Mouse (Mus musculus) MEL (cell line): ENCODE measurements at regions not wholly inside any gene's neighbourhood (a gene's known extent, or its start where the extent isn't known, plus 50 kb on each side); places are given as distances from the start of the nearest gene placed in this dataset.

ENCODE experiments used
- DNase-seq: peaks from one replicate; pipeline ENCODE4 v3.0.0; 2011; ENCODE audit warnings: low read depth, low spot score
- H3K27ac ChIP-seq: 2 replicates; pipeline ENCODE4 v1.5.1; 2012; ENCODE audit warnings: low read depth, mild to moderate bottlenecking, control low read depth, low read length, moderate library complexity; ENCODE audit not compliant: control insufficient read depth
- H3K27me3 ChIP-seq, 2 experiments: fragments of 150-350 bp in 1 of 2; sonication (generic) in 1 of 2; 2 replicates each; pipeline ENCODE4 v1.6.1; 2012; ENCODE audit warnings: low read length in 2 of 2, mild to moderate bottlenecking in 2 of 2, improper control_type of control experiment in 1 of 2, moderate library complexity in 1 of 2; ENCODE audit not compliant: insufficient read depth in 2 of 2, control insufficient read depth in 1 of 2
- H3K36me3 ChIP-seq, 2 experiments: 2 replicates each; pipeline ENCODE4 v1.6.1; 2012 to 2014; ENCODE audit warnings: low read length in 2 of 2, improper control_type of control experiment in 1 of 2, inconsistent platforms in 1 of 2, mild to moderate bottlenecking in 1 of 2; ENCODE audit not compliant: insufficient read depth in 2 of 2, control insufficient read depth in 1 of 2
- H3K4me1 ChIP-seq, 2 experiments: fragments of 150-350 bp in 1 of 2; sonication (generic) in 1 of 2; 2 replicates each; pipeline ENCODE4 v1.6.1; 2012; ENCODE audit warnings: low read length in 2 of 2, improper control_type of control experiment in 1 of 2, mild to moderate bottlenecking in 1 of 2; ENCODE audit not compliant: insufficient read depth in 2 of 2, control insufficient read depth in 1 of 2
- H3K4me3 ChIP-seq, 2 experiments: fragments of 150-350 bp in 1 of 2; sonication (generic) in 1 of 2; 2 replicates each; pipeline ENCODE4 v1.5.1; 2012; ENCODE audit warnings: low read depth in 2 of 2, low read length in 2 of 2, mild to moderate bottlenecking in 2 of 2, moderate library complexity in 2 of 2, control low read depth in 1 of 2, improper control_type of control experiment in 1 of 2; ENCODE audit not compliant: control insufficient read depth in 1 of 2, insufficient read depth in 1 of 2
- H3K79me2 ChIP-seq: 2 replicates; pipeline ENCODE4 v1.6.1; 2012; ENCODE audit warnings: mild to moderate bottlenecking, low read length, moderate library complexity; ENCODE audit not compliant: control insufficient read depth, poor library complexity, insufficient read depth
- H3K9ac ChIP-seq: 2 replicates; pipeline ENCODE4 v1.6.1; 2012; ENCODE audit warnings: low read depth, mild to moderate bottlenecking, control low read depth, low read length, moderate library complexity; ENCODE audit not compliant: control insufficient read depth, poor library complexity, severe bottlenecking
- H3K9me3 ChIP-seq: fragments of 150-350 bp; sonication (generic); replicated peaks from 2 replicates; pipeline ENCODE4 v1.6.1; 2012; ENCODE audit warnings: mild to moderate bottlenecking, low read length, improper control_type of control experiment, moderate library complexity; ENCODE audit not compliant: insufficient read depth
- CHD1 ChIP-seq: IDR thresholded peaks from 2 replicates; pipeline ENCODE4 v1.6.1; 2012; ENCODE audit warnings: low read depth, mild to moderate bottlenecking, inconsistent platforms, low read length, improper control_type of control experiment
- CHD2 ChIP-seq: IDR thresholded peaks from 2 replicates; pipeline ENCODE4 v1.6.1; 2011; ENCODE audit warnings: low read length, improper control_type of control experiment
- CTCF ChIP-seq, 3 experiments: IDR thresholded peaks in 2 of 3; conservative IDR thresholded peaks in 1 of 3; 2 replicates each; pipeline ENCODE4 v1.5.1; 2011 to 2012; ENCODE audit warnings: low read length in 3 of 3, low read depth in 2 of 3, mild to moderate bottlenecking in 2 of 3, improper control_type of control experiment in 1 of 3, inconsistent platforms in 1 of 3, mixed read lengths in 1 of 3, moderate library complexity in 1 of 3; ENCODE audit not compliant: control insufficient read depth in 1 of 3, insufficient read depth in 1 of 3, poor library complexity in 1 of 3, severe bottlenecking in 1 of 3
- E2F4 ChIP-seq: IDR thresholded peaks from 2 replicates; pipeline ENCODE4 v1.6.1; 2011; ENCODE audit warnings: low read depth, low read length, improper control_type of control experiment, borderline replicate concordance
- ELF1 ChIP-seq: IDR thresholded peaks from 2 replicates; pipeline ENCODE4 v1.6.1; 2014; ENCODE audit warnings: low read depth, mild to moderate bottlenecking, inconsistent platforms, low read length, improper control_type of control experiment, moderate library complexity
- GABPA ChIP-seq: IDR thresholded peaks from 2 replicates; pipeline ENCODE4 v1.6.1; 2012; ENCODE audit warnings: low read depth, mild to moderate bottlenecking, inconsistent platforms, low read length, improper control_type of control experiment, moderate library complexity
- GATA1 ChIP-seq: IDR thresholded peaks from 2 replicates; pipeline ENCODE4 v1.6.1; 2011; ENCODE audit warnings: low read depth, low read length, improper control_type of control experiment
- HCFC1 ChIP-seq: IDR thresholded peaks from 2 replicates; pipeline ENCODE4 v1.6.1; 2012; ENCODE audit warnings: low read depth, mild to moderate bottlenecking, inconsistent platforms, low read length, improper control_type of control experiment, moderate library complexity
- JUND ChIP-seq: IDR thresholded peaks from 2 replicates; pipeline ENCODE4 v1.6.1; 2011; ENCODE audit warnings: low read depth, mild to moderate bottlenecking, improper control_type of control experiment, low read length
- MAZ ChIP-seq: IDR thresholded peaks from 2 replicates; pipeline ENCODE4 v1.6.1; 2012; ENCODE audit warnings: low read depth, mild to moderate bottlenecking, inconsistent platforms, low read length, improper control_type of control experiment
- MEF2A ChIP-seq: IDR thresholded peaks from 2 replicates; pipeline ENCODE4 v1.6.1; 2014; ENCODE audit warnings: low read depth, mild to moderate bottlenecking, inconsistent platforms, low read length, improper control_type of control experiment; ENCODE audit not compliant: poor library complexity, insufficient replicate concordance, severe bottlenecking; ENCODE audit errors: extremely low read depth
- MYB ChIP-seq: IDR thresholded peaks from 2 replicates; pipeline ENCODE4 v1.6.1; 2011; ENCODE audit warnings: mild to moderate bottlenecking, low read depth, low read length, improper control_type of control experiment
- MYC ChIP-seq: IDR thresholded peaks from 2 replicates; pipeline ENCODE4 v1.6.1; 2011; ENCODE audit warnings: low read depth, mild to moderate bottlenecking, low read length, improper control_type of control experiment, moderate library complexity
- POLR2A ChIP-seq, 2 experiments: IDR thresholded peaks; 2 replicates each; pipeline ENCODE4 v1.6.1; 2011 to 2012; ENCODE audit warnings: low read length in 2 of 2, mild to moderate bottlenecking in 2 of 2, control low read depth in 1 of 2, improper control_type of control experiment in 1 of 2, low read depth in 1 of 2, moderate library complexity in 1 of 2; ENCODE audit not compliant: control insufficient read depth in 1 of 2, insufficient read depth in 1 of 2, poor library complexity in 1 of 2
- POLR2AphosphoS2 ChIP-seq: IDR thresholded peaks from 2 replicates; pipeline ENCODE4 v1.6.1; 2011; ENCODE audit warnings: low read length, improper control_type of control experiment
- POLR2AphosphoS5 ChIP-seq: IDR thresholded peaks from 2 replicates; pipeline ENCODE4 v1.6.1; 2012; ENCODE audit warnings: low read depth, borderline replicate concordance, mild to moderate bottlenecking, inconsistent platforms, low read length, moderate library complexity, mixed read lengths
- RCOR1 ChIP-seq: IDR thresholded peaks from 2 replicates; pipeline ENCODE4 v1.6.1; 2012; ENCODE audit warnings: low read depth, mild to moderate bottlenecking, inconsistent platforms, low read length, improper control_type of control experiment
- SMC3 ChIP-seq: IDR thresholded peaks from 2 replicates; pipeline ENCODE4 v1.6.1; 2011; ENCODE audit warnings: low read depth, low read length, improper control_type of control experiment
- TAL1 ChIP-seq: IDR thresholded peaks from 2 replicates; pipeline ENCODE4 v1.6.1; 2012; ENCODE audit warnings: mild to moderate bottlenecking, inconsistent platforms, low read length, moderate library complexity, mixed read lengths
- TBP ChIP-seq: IDR thresholded peaks from 2 replicates; pipeline ENCODE4 v1.8.0; 2011; ENCODE audit warnings: low read depth, low read length, improper control_type of control experiment
- UBTF ChIP-seq: IDR thresholded peaks from 2 replicates; pipeline ENCODE4 v1.6.1; 2012; ENCODE audit warnings: low read depth, mild to moderate bottlenecking, inconsistent platforms, low read length, improper control_type of control experiment, moderate library complexity, borderline replicate concordance; ENCODE audit not compliant: insufficient read depth
- USF1 ChIP-seq: IDR thresholded peaks from 2 replicates; pipeline ENCODE4 v1.6.1; 2014; ENCODE audit warnings: low read depth, mild to moderate bottlenecking, inconsistent platforms, low read length, improper control_type of control experiment, moderate library complexity
- ZKSCAN1 ChIP-seq: IDR thresholded peaks from 2 replicates; pipeline ENCODE4 v1.6.1; 2012; ENCODE audit warnings: low read depth, mild to moderate bottlenecking, inconsistent platforms, low read length, improper control_type of control experiment, moderate library complexity
- ZMIZ1 ChIP-seq: IDR thresholded peaks from 2 replicates; pipeline ENCODE4 v1.6.1; 2012; ENCODE audit warnings: low read depth, mild to moderate bottlenecking, inconsistent platforms, low read length, improper control_type of control experiment, moderate library complexity
- ZNF384 ChIP-seq: IDR thresholded peaks from 2 replicates; pipeline ENCODE4 v1.6.1; 2012; ENCODE audit warnings: low read depth, mild to moderate bottlenecking, inconsistent platforms, low read length, improper control_type of control experiment

- Histone ChIP-seq H3K9me3 (no peaks in the 10 kb centered on the region), H3K9ac (no peak overlapping the region), H3K27me3 (no peaks in the 10 kb centered on the region), H3K4me1 (no peaks in the 10 kb centered on the region), H3K79me2 (no peaks in the 10 kb centered on the region), H3K27ac (no peak overlapping the region), H3K36me3 (no peaks in the 10 kb centered on the region), H3K4me3 (no peak overlapping the region)
- no peak for DNase-seq
- no peak for TF ChIP-seq ZMIZ1
- TF ChIP-seq CTCF (IDR thresholded peaks at IDR 0.05 in 2 of 3, conservative IDR thresholded peaks at IDR 0.05 in 1 of 3; ENCODE audit: control insufficient read depth in 1 of 3, insufficient read depth in 1 of 3, low read depth in 2 of 3, low read length in 3 of 3, poor library complexity in 1 of 3, severe bottlenecking in 1 of 3), result no peak
- no peak for TF ChIP-seq POLR2A (IDR thresholded peaks at IDR 0.05; ENCODE audit: control insufficient read depth in 1 of 2, insufficient read depth in 1 of 2, low read depth in 1 of 2, low read length in 2 of 2, poor library complexity in 1 of 2)
- TF ChIP-seq GATA1, result no peak
- no peak for TF ChIP-seq CHD1
- no peak for TF ChIP-seq RCOR1
- TF ChIP-seq HCFC1, result no peak
- no peak for TF ChIP-seq GABPA
- TF ChIP-seq TBP, result no peak
- no peak for TF ChIP-seq USF1
- no peak for TF ChIP-seq ELF1
- TF ChIP-seq SMC3, result no peak
- TF ChIP-seq POLR2AphosphoS2, result no peak
Measured at GRCm38 (mm10) chr3:118430631-118430906, 131.4 kb upstream of the Dpyd start.

GRCm38 (mm10) chr3:118431031-118431723 lies 130.8 kb upstream of the Dpyd start:
- H3K4me3 ChIP-seq, result no peak overlapping the region
- no peaks in the 10 kb centered on the region for H3K27me3 ChIP-seq
- peak; percentile 42 for DNase-seq

GRCm38 (mm10) chr3:118433441-118434021 lies 128.4 kb upstream of the Dpyd start:
- no peak for DNase-seq
- Histone ChIP-seq H3K79me2 (no peaks in the 10 kb centered on the region), H3K9me3 (no peaks in the 10 kb centered on the region), H3K4me3 (no peak overlapping the region), H3K4me1 (no peaks in the 10 kb centered on the region), H3K27me3 (no peaks in the 10 kb centered on the region), H3K36me3 (no peaks in the 10 kb centered on the region), H3K9ac (no peak overlapping the region), H3K27ac (no peak overlapping the region)
- TF ChIP-seq TAL1, result no peak
- TF ChIP-seq ZNF384, result no peak
- TF ChIP-seq MYC, result no peak
- TF ChIP-seq MAZ, result no peak
- no peak for TF ChIP-seq UBTF
- no peak for TF ChIP-seq MYB
- TF ChIP-seq CTCF (IDR thresholded peaks at IDR 0.05 in 2 of 3, conservative IDR thresholded peaks at IDR 0.05 in 1 of 3; ENCODE audit: control insufficient read depth in 1 of 3, insufficient read depth in 1 of 3, low read depth in 2 of 3, low read length in 3 of 3, poor library complexity in 1 of 3, severe bottlenecking in 1 of 3), result no peak
- TF ChIP-seq POLR2A (IDR thresholded peaks at IDR 0.05; ENCODE audit: control insufficient read depth in 1 of 2, insufficient read depth in 1 of 2, low read depth in 1 of 2, low read length in 2 of 2, poor library complexity in 1 of 2), result no peak
- TF ChIP-seq SMC3, result no peak
- no peak for TF ChIP-seq E2F4
- no peak for TF ChIP-seq CHD2
- TF ChIP-seq GATA1, result no peak
- no peak for TF ChIP-seq ZKSCAN1
- TF ChIP-seq MEF2A, result no peak
- TF ChIP-seq POLR2AphosphoS5, result no peak

More at GRCm38 (mm10) chr3:118431031-118431723, 130.8 kb upstream of the Dpyd start:
- Histone ChIP-seq H3K79me2 (no peaks in the 10 kb centered on the region), H3K9me3 (no peaks in the 10 kb centered on the region), H3K27ac (no peak overlapping the region), H3K4me1 (no peaks in the 10 kb centered on the region), H3K9ac (no peak overlapping the region), H3K36me3 (no peaks in the 10 kb centered on the region)
- no peak for TF ChIP-seq MYC
- TF ChIP-seq ZKSCAN1, result no peak
- TF ChIP-seq HCFC1, result no peak
- TF ChIP-seq JUND, result no peak
- TF ChIP-seq USF1, result no peak
- TF ChIP-seq TBP, result no peak
- no peak for TF ChIP-seq ZMIZ1
